Mouse (Mus musculus) v-Abl transformed pro-B cells (cell line): ENCODE results near the gene Ccdc175.

Experiments
- in situ Hi-C, 2 experiments: fragments of 400-800 bp; cut with MboI; formaldehyde crosslinking; loops; one replicate each; pipeline ENCODE4 v1.15.1; 2025; ENCODE audit not compliant: unreplicated experiment in 2 of 2

Gene Ccdc175

GRCm38 (mm10) chr12:72184929-72185328 lies at the start of gene Ccdc175:
Ccdc175 (minus strand) TSS chr12:72185029.
- in situ Hi-C loops, result no loop called here

DNA sequence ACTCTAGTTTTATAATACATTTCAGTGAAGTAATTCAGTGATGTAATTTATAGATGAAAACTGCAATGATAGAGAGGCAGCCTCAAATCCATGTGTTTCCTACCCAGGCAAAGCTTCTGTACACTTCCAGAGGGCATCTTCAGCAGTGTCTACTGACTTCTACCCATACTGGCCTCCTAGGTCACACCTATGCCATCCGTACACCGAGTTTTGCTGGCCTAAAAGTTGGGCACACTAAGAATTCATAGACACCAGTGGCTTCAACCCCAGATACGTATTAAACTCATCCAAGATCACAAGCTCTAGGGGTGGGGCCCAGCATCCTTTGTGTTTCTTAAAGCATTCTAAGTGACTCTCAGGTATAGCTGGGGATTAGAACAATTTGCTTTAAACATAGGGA lies 49.3 kb upstream of the Ccdc175 start:
- in situ Hi-C loops, result no loop called here

DNA sequence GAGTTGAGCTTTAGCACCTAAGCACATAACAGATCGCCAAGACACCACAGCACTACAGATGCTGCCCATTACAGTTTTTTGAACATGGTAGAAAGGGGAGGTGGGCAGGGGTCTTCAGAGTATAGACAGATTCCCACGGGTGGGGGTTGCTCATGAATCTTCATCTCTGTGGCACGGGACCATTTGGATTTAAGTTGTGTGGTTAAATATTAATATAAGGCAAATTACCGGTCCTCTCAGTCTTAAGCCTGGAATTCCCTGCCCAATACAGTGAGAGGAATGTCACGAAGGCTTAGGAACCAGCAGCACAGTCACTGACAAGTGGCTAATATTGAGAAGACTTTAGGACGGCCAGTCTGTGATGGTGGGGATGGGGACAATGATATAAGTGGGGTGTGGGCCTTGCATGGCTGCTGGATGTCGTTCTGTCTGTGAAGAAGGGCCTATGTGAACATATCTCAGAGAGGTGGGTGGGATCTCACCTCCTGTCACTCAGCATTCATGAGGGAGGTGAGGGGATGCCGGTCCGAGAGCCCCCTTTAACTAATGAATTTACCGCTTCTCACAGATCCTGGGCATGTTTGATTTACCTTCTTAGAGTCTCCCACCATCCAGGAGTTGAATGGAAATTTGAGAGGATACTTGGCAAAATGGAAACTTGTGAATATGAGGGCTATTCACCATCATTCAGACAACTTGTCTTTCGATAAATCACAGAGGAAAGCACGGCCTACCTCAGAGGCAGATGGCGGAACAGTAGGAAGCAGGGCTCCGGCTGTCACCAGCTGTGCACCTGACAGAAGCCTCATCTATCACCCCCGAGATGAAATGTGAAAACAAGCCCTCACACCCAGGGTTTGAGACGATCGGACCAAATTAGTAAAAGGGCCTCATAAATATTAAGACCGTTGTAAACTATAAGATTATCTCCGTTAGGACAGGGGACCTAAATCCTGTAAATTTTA lies 48.3 kb upstream of the Ccdc175 start:
- in situ Hi-C loops, result no loop called here

DNA sequence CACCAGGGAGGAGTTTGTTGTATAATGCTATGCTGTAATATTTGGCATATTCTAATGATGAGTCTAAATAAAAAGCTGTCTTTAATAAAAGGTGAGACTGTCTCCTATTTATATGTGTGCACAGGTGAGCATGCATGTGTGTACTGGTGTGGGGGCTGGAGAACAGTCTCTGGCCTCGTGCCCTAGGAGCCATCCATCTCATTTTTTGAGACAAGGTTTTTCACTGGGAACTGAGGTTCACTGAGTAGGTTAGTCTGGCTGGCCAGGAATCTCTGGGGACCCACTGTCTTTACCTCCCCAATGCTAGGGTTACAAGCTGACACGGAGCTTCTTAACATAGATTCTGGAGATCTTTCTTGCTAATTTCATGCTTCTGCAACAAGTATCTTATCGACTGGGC lies 47.3 kb upstream of the Ccdc175 start:
- in situ Hi-C loops, result no loop called here

- in situ Hi-C loops, result no loop called here
Observed at GRCm38 (mm10) chr12:72229451-72230196, 44.8 kb upstream of the Ccdc175 start.

- in situ Hi-C loops, result no loop called here
Observed at GRCm38 (mm10) chr12:72227731-72228130, 42.9 kb upstream of the Ccdc175 start.

- in situ Hi-C loops, result no loop called here
Observed at GRCm38 (mm10) chr12:72225371-72225770, 40.5 kb upstream of the Ccdc175 start.

DNA sequence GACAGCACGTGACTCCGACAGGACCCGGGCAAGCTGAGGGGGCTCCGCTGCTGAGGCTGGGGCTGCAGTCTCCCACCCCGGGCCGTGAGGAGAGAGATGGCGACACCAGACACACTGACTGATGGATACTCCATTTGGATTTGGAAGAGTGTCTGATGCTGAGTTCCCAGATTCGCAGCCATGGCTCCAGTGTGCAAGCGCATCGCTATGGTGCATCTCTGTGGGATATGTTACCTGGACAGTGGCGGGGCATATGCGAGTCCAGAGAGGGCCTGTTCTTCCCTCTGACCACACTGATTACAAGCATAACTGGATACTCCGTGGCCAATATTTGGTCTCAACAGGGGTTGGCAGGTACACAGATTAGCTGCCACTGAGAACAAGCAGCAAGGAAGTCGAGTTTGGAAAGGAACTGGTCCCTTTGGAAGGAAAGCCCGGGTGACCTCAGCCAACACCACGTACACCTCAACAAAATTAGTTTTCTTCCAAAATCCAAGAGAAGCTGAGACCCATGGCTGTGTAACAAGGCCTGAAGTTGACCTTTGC lies 38.8 kb upstream of the Ccdc175 start:
- in situ Hi-C loops, result no loop called here

DNA sequence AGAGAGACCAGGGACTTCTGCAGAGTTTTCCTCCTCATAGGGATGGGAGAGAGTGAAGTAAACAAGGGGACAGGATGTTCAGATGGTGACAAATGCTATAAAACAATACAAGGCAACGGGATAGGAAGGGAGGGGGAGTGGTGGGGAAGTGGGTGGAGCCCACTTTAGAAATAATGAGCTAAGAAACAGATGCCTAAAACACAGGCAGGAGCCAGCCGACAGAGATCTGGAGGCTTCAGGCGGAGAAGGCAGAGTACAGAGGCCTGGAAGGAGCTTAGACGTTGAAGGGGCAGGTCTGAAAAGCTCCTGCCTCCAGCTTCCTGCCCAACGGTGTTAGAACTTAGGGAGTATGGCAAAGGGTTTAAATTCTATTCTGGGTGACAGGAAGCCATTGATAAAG lies 28.7 kb upstream of the Ccdc175 start:
- in situ Hi-C loops, result no loop called here

GRCm38 (mm10) chr12:72200828-72201227 lies 16.0 kb upstream of the Ccdc175 start:
- in situ Hi-C loops, result no loop called here

DNA sequence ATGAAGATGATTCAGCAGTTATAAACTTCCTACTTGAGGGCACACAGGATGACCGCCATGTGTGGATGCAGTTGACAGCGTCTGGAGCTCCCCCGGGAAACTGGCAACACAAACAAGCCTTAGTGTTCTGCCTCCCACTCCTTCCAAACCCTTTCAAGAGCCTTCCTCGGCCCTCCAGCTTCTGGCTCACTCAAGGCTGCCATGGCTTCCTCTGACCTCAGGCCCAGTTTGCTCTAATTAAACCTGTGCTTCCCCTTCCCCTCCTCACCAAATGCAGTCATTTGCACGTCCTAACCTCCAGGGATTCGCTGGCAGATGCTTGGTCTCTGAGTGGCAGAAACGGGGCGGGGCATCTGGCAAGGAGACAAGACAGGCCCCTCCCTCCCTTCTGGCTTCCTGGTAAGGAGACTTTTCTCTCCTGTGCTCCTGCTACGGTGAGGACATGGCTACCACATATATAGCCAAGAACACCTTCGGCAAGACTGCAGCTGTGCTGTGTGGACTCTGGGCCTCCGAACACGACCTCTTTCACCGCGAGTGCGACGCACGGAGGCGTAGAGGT lies 13.2 kb upstream of the Ccdc175 start:
- in situ Hi-C loops, result no loop called here

DNA sequence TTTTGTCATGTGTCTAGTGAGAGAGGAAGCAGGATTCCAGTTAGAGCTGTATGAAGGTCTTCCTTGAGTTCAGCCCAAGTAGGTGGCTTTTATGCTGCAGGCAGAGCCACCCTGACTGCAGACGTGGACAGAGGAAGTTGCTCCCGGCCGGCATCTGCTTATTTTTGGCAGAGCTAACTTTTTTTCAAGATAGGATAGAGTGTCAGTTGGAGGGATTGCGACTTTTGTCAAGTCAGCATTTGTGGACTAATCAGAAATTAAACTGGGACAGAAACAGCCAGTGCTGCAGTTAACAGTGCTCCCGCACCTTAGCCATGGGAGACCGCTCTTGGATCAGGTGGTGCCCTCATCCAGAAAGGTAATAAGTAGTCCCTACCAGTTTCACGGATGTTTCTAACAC lies 12.6 kb upstream of the Ccdc175 start:
- in situ Hi-C loops, result no loop called here

DNA sequence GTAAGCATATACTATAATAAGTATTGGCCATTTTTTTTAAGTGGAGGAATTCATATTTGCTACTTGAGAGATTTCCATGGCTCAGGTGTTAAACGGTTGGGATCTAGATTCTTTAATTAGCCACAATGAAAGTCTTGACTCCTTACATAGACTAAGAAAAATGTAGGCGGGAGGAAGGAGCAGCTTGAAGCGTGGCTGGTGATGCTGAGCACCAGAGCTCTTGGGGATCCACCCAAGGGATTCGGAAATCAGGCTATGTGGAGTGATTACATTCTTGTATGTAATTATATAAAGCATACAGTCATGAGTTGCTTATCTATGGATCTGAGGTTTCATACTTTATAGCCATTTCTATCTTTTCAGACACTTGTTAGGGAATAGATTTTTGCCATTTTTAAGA lies 5.3 kb downstream of the Ccdc175 start:
- in situ Hi-C loops, result no loop called here

DNA sequence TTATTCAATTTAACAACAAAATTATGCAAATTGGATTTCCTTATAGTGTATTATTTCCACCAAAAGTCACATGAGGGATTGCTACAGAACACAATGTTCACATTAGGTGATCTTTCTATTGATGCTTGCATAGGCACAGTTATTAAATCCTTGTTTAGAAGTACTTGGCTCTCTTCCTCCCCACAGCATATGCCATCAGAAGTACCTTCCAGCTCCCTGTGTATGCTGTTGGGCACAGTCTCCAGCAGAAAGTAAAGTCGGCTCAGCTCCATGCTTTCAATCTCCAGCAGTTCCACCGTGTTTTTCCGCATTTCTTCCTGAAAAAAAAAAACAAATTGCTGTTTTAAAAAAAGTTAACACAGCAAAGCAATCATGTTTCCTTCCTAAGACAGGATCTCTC lies 6.5 kb downstream of the Ccdc175 start:
- in situ Hi-C loops, result no loop called here

DNA sequence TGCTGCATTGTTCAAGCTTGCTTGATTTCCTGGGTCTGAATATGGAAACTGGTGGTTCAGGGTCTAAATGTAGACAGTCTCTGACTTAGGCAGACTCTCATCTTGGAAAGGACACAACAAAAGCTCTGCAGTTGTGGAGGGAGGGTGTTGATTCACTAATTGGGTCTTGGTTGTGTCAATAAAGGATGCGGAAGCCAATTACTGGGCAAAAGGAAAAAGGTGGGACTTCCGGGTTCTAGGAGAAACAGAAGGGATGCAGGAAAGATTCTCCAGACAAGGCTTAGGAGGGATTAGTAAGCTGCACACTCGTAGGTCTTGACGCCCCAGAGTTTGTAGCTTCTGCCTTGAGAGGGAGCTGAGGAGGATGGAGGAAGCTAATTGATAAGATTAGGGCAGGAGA lies 26.4 kb downstream of the Ccdc175 start:
- in situ Hi-C loops, result no loop called here

GRCm38 (mm10) chr12:72150786-72151185 lies 34.0 kb downstream of the Ccdc175 start:
- in situ Hi-C loops, result no loop called here

GRCm38 (mm10) chr12:72129203-72129602 lies 55.6 kb downstream of the Ccdc175 start:
- in situ Hi-C loops, result no loop called here

- in situ Hi-C loops, result no loop called here
Observed at GRCm38 (mm10) chr12:72115686-72116345, 69.0 kb downstream of the Ccdc175 start.

GRCm38 (mm10) chr12:72115126-72115525 lies 69.7 kb downstream of the Ccdc175 start:
- in situ Hi-C loops, result no loop called here

DNA sequence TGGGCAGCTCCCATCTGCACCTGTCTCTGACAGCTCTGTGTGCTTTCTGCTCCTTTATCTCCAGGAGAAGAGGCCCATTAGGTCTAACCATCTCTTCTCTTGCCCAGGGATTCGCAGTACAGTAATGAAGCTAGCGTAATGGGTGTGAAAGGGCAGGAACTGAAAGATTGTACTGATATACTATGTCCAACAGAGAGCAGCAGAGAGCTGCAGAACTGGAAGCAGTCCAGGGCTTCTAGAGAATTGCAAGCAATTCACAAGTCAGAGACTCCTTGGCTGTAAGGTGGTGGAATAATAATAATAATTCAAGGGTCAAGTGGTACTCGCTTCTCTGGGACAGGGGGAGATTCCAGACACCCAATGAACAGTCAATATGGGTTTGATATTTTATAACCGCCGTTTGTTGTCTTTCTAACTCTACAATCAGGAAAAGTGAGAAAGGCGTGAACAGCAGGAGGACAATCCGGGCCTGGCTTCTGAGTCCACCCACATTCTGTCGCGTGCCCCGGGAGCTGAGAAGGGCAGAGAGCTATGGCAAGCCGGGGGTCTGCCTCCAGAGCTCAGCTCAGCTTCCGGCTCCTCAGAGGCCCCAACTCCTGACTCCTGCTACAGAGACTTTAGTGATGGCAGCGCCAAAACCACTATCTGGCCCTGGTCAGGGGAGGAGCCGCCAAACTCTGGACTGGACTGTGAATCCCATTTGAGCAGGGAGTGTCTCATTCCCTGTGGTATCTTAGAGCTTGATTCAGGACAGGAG lies 80.1 kb downstream of the Ccdc175 start:
- in situ Hi-C loops, result loop anchor here in 1 of 2 experiments (10.0 kb wide), 1 partner anchor 870 kb away; no protein-coding TSS in a partner anchor
